Comparison of ENCODE assay signal across 16 mouse cellular contexts in the genomic region with DNA sequence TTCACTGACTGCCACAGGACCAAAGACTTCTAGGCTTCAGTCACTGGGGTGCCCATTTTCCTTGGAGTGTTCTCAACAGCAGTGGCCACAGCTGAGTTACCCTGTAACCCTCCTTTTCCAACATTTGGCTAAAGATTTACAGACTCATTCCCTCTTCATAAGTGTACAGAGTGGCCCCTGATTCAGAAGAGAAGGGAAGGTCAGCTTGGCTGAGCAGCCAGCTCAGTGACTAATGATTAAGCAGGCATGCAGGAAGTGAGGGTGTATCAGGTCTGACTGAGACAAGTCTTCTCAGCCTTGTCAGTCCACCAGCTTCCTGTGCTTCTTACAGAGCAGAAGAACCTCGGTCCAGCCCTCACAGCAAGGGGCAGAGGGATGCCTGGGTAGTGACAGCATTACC. TPM values are rescaled to one million over a fixed set of nuclear protein-coding genes. Genes with fewer than 3 reads are reported as not detected.
DNase-seq lines count a peak whose midpoint lies in the region; ATAC-seq and TF ChIP-seq lines count a peak whose summit lies in the region.
"Had no signal": no experiment of that assay in that cellular context is flagged by ENCODE, and none has a peak within 500 bp of the region (broad histone marks: within the 10 kb centered on the region; RNA-seq: fewer than 3 reads in every experiment).

No protein-coding gene starts in this region.

- H3K4me1 ChIP-seq in kidney, postnatal 0 days (replicated peaks; ENCODE audit: insufficient read depth, low read length), result peaks cover 3% of the 10 kb centered on the region; the same call in 1 of the 2 replicates
- H3K4me1 ChIP-seq in liver, embryonic 16.5 days (ENCODE audit: control insufficient read depth, low read depth, low read length), result peaks cover 5% of the 10 kb centered on the region
- no peaks in the 10 kb centered on the region for H3K4me1 ChIP-seq in midbrain, postnatal 0 days (ENCODE audit: insufficient read depth, low read length)
- H3K4me1 ChIP-seq: hindbrain, embryonic 13.5 days; limb, embryonic 15.5 days; midbrain, embryonic 12.5 days had no signal

- no peak overlapping the region for H3K4me2 ChIP-seq in kidney, postnatal 0 days (ENCODE audit: low read length)
- no peak overlapping the region for H3K4me2 ChIP-seq in liver, embryonic 16.5 days (ENCODE audit: low read depth, low read length)
- H3K4me2 ChIP-seq in midbrain, postnatal 0 days (ENCODE audit: low read depth, low read length, poor library complexity, severe bottlenecking), result no peak overlapping the region
- H3K4me2 ChIP-seq: heart, embryonic 11.5 days; hindbrain, embryonic 13.5 days; limb, embryonic 15.5 days; midbrain, embryonic 12.5 days had no signal

- H3K9ac ChIP-seq in kidney, postnatal 0 days (ENCODE audit: low read depth, low read length), result no peak overlapping the region
- no peak overlapping the region for H3K9ac ChIP-seq in liver, embryonic 16.5 days (ENCODE audit: low read depth, low read length)
- no peak overlapping the region for H3K9ac ChIP-seq in midbrain, postnatal 0 days (replicated peaks; ENCODE audit: low read length, poor library complexity, severe bottlenecking)
- H3K9ac ChIP-seq: hindbrain, embryonic 13.5 days; limb, embryonic 15.5 days; midbrain, embryonic 12.5 days had no signal

- 11% methylated on average over 1 of the region's 1 CpGs for WGBS in kidney, postnatal 0 days
- 7% methylated on average over 1 of the region's 1 CpGs for WGBS in liver, embryonic 16.5 days (ENCODE audit: insufficient replicate concordance)
- 44% methylated on average over 1 of the region's 1 CpGs for WGBS in midbrain, postnatal 0 days

- H3K4me3 ChIP-seq in kidney, postnatal 0 days (replicated peaks; ENCODE audit: low read depth, low read length), result no peak overlapping the region
- no peak overlapping the region for H3K4me3 ChIP-seq in liver, embryonic 16.5 days (ENCODE audit: low read depth, low read length)
- H3K4me3 ChIP-seq in midbrain, postnatal 0 days (ENCODE audit: low read depth, low read length), result no peak overlapping the region
- H3K4me3 ChIP-seq: hindbrain, embryonic 13.5 days; limb, embryonic 15.5 days; midbrain, embryonic 12.5 days had no signal

- H3K27ac ChIP-seq in kidney, postnatal 0 days, result peak overlapping the region; percentile 85
- H3K27ac ChIP-seq in liver, embryonic 16.5 days (ENCODE audit: low read length), result peak overlapping the region; percentile 80
- H3K27ac ChIP-seq in midbrain, postnatal 0 days (ENCODE audit: low read depth, low read length), result no peak overlapping the region
- H3K27ac ChIP-seq: hindbrain, embryonic 13.5 days; limb, embryonic 15.5 days; midbrain, embryonic 12.5 days had no signal

- H3K36me3 ChIP-seq in kidney, postnatal 0 days (ENCODE audit: insufficient read depth, low read length), result no peaks in the 10 kb centered on the region
- no peaks in the 10 kb centered on the region for H3K36me3 ChIP-seq in liver, embryonic 16.5 days (ENCODE audit: control insufficient read depth, insufficient read depth)
- H3K36me3 ChIP-seq in midbrain, postnatal 0 days (ENCODE audit: insufficient read depth, low read length), result no peaks in the 10 kb centered on the region
- H3K36me3 ChIP-seq: hindbrain, embryonic 13.5 days; limb, embryonic 15.5 days; midbrain, embryonic 12.5 days had no signal

- no peaks in the 10 kb centered on the region for H3K9me3 ChIP-seq in kidney, postnatal 0 days (replicated peaks; ENCODE audit: low read length)
- H3K9me3 ChIP-seq in liver, embryonic 16.5 days (replicated peaks; ENCODE audit: control insufficient read depth, low read length), result no peaks in the 10 kb centered on the region
- no peaks in the 10 kb centered on the region for H3K9me3 ChIP-seq in midbrain, postnatal 0 days (ENCODE audit: low read length)
- H3K9me3 ChIP-seq: hindbrain, embryonic 13.5 days; limb, embryonic 15.5 days; midbrain, embryonic 12.5 days had no signal

- peak; percentile 88 for ATAC-seq in kidney, postnatal 0 days (replicated peaks; ENCODE audit: low FRiP score, low read depth)
- ATAC-seq in liver, embryonic 16.5 days (ENCODE audit: low read depth), result peak; percentile 84
- ATAC-seq in midbrain, postnatal 0 days (ENCODE audit: low FRiP score), result no peak

- TF ChIP-seq CTCF in kidney, postnatal 0 days (IDR thresholded peaks at IDR 0.05; ENCODE audit: low read depth), result no peak
- TF ChIP-seq CTCF in midbrain, postnatal 0 days (IDR thresholded peaks at IDR 0.05), result no peak

- peak; percentile 53 to 69 for DNase-seq in adrenal gland, adult (ENCODE audit: inconsistent age in 2 of 2, low spot score in 1 of 2)
- DNase-seq in adrenal gland, postnatal 25 days, result no peak
- peak; percentile 31 for DNase-seq in fibroblast of lung, adult 2 months (ENCODE audit: low read depth)
- DNase-seq in kidney, postnatal 0 days (ENCODE audit: low spot score), result peak; percentile 68
- DNase-seq in midbrain, postnatal 0 days (ENCODE audit: low spot score), result no peak
- DNase-seq in cerebellum, adult 18-20 months, result no peak
- no peak for DNase-seq in gastrocnemius, adult 18-20 months (ENCODE audit: low spot score)
- DNase-seq: B cell, adult 2 months had no signal

- no peaks in the 10 kb centered on the region for H3K27me3 ChIP-seq in kidney, postnatal 0 days (ENCODE audit: insufficient read depth, low read length)
- no peaks in the 10 kb centered on the region for H3K27me3 ChIP-seq in liver, embryonic 16.5 days (ENCODE audit: control insufficient read depth, insufficient read depth, low read depth, low read length)
- no peaks in the 10 kb centered on the region for H3K27me3 ChIP-seq in midbrain, postnatal 0 days (ENCODE audit: insufficient read depth, low read length)
- H3K27me3 ChIP-seq: hindbrain, embryonic 13.5 days; limb, embryonic 15.5 days; midbrain, embryonic 12.5 days had no signal

RNA-seq across cellular contexts. Expression of a gene that starts 2.6 kb away (rescaled TPM):
- total RNA-seq in adrenal gland, postnatal 25 days (2021), result not detected in 2 replicates
- polyA plus RNA-seq in kidney, postnatal 0 days (2015; fragmentation: Nextera tagmentation; extraction: Ambion mirVana), result 75.5 and 76.6 TPM in 2 replicates
- 0.08 TPM in 1 of 2 replicates, not detected in the other for polyA plus RNA-seq in liver, embryonic 16.5 days (2015; fragmentation: Nextera tagmentation; extraction: Ambion mirVana)
- total RNA-seq in midbrain, postnatal 0 days (2014; rRNA removed), result not detected in 2 replicates
- not detected in 2 replicates for polyA plus RNA-seq in midbrain, postnatal 0 days (2015; fragmentation: Nextera tagmentation; extraction: Ambion mirVana)
- total RNA-seq in gastrocnemius, adult 18-20 months (2021), result under 1 TPM; 0.18 to 0.28 TPM
- total RNA-seq: layer of hippocampus, postnatal 14 days had no signal
- polyA plus RNA-seq: brain, embryonic 14.5 days; heart, embryonic 11.5 days; hindbrain, embryonic 13.5 days; midbrain, embryonic 12.5 days; neural tube, embryonic 11.5 days had no signal

RNA-seq across cellular contexts. Expression of a gene that starts 24.3 kb away (rescaled TPM):
- total RNA-seq in adrenal gland, postnatal 25 days (2021), result 0.24 and 0.36 TPM in 2 replicates
- polyA plus RNA-seq in kidney, postnatal 0 days (2015; fragmentation: Nextera tagmentation; extraction: Ambion mirVana), result 5.7 and 5.9 TPM in 2 replicates
- polyA plus RNA-seq in liver, embryonic 16.5 days (2015; fragmentation: Nextera tagmentation; extraction: Ambion mirVana), result 1.0 and 1.6 TPM in 2 replicates
- total RNA-seq in midbrain, postnatal 0 days (2014; rRNA removed), result 0.33 and 0.49 TPM in 2 replicates
- 0.53 and 0.79 TPM in 2 replicates for polyA plus RNA-seq in midbrain, postnatal 0 days (2015; fragmentation: Nextera tagmentation; extraction: Ambion mirVana)
- under 1 TPM in 1 of 2 experiments, not detected in 1; 0.05 TPM for total RNA-seq in gastrocnemius, adult 18-20 months (2021)
- polyA plus RNA-seq: heart, embryonic 11.5 days had no signal

RNA-seq across cellular contexts. Expression of a gene that starts 52.5 kb away (rescaled TPM):
- total RNA-seq in adrenal gland, postnatal 25 days (2021), result 40.0 and 48.2 TPM in 2 replicates
- polyA plus RNA-seq in kidney, postnatal 0 days (2015; fragmentation: Nextera tagmentation; extraction: Ambion mirVana), result 14.7 and 16.1 TPM in 2 replicates
- polyA plus RNA-seq in liver, embryonic 16.5 days (2015; fragmentation: Nextera tagmentation; extraction: Ambion mirVana), result 11.8 and 14.4 TPM in 2 replicates
- 8.9 and 9.3 TPM in 2 replicates for total RNA-seq in midbrain, postnatal 0 days (2014; rRNA removed)
- polyA plus RNA-seq in midbrain, postnatal 0 days (2015; fragmentation: Nextera tagmentation; extraction: Ambion mirVana), result 4.1 and 4.7 TPM in 2 replicates
- total RNA-seq in gastrocnemius, adult 18-20 months (2021), result 1 to 10 TPM; 3.6 to 5.1 TPM

RNA-seq across cellular contexts. Expression of a gene that starts 53.7 kb away (rescaled TPM):
- 9.4 and 10.6 TPM in 2 replicates for total RNA-seq in adrenal gland, postnatal 25 days (2021)
- polyA plus RNA-seq in kidney, postnatal 0 days (2015; fragmentation: Nextera tagmentation; extraction: Ambion mirVana), result 2.5 and 2.6 TPM in 2 replicates
- polyA plus RNA-seq in liver, embryonic 16.5 days (2015; fragmentation: Nextera tagmentation; extraction: Ambion mirVana), result 1.1 and 2.2 TPM in 2 replicates
- total RNA-seq in midbrain, postnatal 0 days (2014; rRNA removed), result 7.7 and 16.0 TPM in 2 replicates
- polyA plus RNA-seq in midbrain, postnatal 0 days (2015; fragmentation: Nextera tagmentation; extraction: Ambion mirVana), result 2.3 and 2.9 TPM in 2 replicates
- under 1 TPM in 1 of 2 experiments, not detected in 1; 0.07 TPM for total RNA-seq in gastrocnemius, adult 18-20 months (2021)

Comparison
In these comparisons a context has a peak if more than half of its experiments do, and no peak if none do; other contexts are left out.
1. DNase-seq: peak in adrenal gland, adult (2 of 2), fibroblast of lung, adult 2 months (single experiment) and kidney, postnatal 0 days (single experiment); none in adrenal gland, postnatal 25 days (single experiment), midbrain, postnatal 0 days (single experiment), cerebellum, adult 18-20 months (0 of 2) and gastrocnemius, adult 18-20 months (single experiment).